Mouse (Mus musculus): ENCODE measurements around the gene Arhgef17.
A peak's percentile ranks its signal among the peaks of the same experiment; 100 is the strongest.
"Not testable (repeated sequence)": the region's sequence is repeated elsewhere in the genome, so short reads cannot be mapped to it uniquely, and the experiment has no call there.

Arhgef17 gene

DNA sequence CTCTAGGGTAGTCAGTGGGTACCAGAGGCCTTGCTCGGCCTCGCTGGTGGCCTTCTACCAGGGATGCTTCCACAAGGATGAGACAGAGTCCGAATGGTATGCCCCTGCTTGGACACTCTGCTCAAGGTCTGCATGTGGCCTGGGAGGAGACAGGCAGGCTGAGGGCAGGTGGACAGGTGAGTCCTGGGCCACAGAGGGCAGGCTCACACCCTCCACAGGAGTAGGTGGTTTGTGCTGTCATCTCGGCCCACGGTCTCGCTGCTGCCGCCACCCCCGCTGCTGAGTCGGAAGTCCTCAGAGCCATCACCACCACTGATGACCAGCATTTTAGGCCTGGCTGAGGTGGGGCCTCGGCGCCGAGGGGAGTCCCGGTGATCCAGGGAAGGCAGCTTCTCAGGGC, 58.7 kb downstream of the Arhgef17 start:
- DNase-seq (ENCODE audit: low spot score) = no peak

DNA sequence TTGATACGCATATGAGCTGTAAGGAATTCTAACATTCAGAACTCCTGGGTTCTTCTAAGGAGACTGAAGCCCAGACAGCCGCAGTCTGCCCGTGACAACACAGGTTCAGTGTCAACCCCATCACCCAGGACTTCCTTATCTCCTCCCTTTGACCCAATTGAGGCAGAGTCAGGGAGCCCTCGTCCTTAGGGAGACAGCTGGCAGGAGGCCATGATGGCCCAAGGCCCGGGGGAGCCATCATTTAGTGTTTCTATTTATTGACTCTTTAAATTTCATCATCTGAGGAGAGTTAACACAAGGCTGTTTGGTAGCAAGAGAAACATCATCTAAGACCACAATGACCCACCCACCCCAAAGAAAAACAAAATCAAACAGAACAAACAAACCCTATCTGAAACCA, 60.0 kb downstream of the Arhgef17 start:
- DNase-seq (ENCODE audit: low spot score) = no peak

DNA sequence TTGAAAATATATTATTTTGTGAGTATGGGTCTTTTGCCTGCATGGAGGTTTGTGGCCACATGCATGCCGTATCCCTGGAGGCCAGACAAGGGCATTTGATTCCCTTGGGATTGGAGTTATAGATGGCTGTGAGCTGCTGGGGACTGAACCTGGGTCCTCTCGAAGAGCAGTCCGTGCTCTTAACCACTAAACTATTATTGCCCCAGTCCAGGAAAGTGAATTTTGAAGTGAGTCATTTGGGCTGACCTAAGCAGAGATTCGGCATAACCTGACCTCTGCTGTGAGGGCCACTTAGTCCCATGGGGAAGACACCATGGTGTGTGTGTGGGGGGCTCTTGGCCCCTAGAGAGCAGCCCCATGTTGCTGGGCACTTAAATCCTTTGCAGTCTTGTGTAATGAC, 60.6 kb downstream of the Arhgef17 start:
- DNase-seq (ENCODE audit: low spot score) = no peak

DNA sequence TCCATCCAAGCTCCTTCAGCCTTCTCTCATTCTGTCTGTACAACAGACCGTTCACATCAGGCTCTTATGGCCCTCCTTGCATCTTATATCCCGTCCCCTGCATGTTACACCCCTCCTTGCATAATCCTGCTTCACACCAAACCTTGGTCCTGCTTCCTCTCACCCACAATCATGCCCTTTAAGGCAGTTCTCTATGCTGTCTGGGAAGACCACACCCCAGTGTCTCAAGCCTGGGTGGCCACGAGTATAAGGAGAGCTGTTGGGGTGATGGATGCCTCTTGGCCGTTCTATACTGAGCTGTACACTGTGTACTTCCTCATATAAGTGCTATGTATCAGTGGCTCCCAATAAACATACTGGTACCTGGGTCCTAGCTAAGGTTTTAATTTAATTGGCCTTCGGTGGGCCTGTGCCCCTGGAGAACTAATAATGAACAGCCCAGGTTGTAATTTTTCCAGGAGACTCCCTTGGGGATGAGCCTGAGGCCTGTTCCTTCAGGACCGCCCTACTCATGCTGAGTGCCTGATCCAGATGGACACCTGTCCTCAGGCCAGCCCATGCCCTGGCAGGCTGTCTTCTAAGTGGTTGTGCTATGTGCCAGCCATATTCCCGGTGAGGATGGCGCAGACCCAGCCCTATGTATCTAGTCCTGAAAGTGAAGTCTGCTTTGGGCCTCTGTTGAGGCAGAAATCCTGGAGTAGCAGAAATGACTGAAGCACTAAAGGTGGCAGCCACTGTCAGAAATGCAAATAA, 61.9 kb downstream of the Arhgef17 start:
- no peak for DNase-seq (ENCODE audit: low spot score)

DNA sequence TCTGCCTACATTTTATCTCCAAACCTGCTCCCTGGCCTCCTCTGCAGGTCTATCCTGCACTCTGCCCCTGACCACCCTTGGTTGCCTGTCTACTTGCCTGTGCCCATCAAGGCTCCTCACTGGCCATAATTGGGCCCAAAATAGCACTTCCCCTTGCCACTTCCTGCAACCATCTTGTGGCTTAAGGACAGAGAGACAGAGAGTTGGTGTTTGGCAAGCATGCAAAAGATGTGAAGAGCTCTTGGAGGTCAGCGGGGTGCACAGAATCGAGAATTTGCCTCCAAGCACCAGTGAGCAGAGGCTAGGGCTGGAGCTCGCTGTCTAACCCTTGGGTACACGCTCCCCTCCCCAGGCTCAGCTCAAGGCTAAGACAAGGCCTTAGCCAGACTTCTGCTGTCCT, 63.4 kb downstream of the Arhgef17 start:
- DNase-seq (ENCODE audit: low spot score) = peak; percentile 39

DNA sequence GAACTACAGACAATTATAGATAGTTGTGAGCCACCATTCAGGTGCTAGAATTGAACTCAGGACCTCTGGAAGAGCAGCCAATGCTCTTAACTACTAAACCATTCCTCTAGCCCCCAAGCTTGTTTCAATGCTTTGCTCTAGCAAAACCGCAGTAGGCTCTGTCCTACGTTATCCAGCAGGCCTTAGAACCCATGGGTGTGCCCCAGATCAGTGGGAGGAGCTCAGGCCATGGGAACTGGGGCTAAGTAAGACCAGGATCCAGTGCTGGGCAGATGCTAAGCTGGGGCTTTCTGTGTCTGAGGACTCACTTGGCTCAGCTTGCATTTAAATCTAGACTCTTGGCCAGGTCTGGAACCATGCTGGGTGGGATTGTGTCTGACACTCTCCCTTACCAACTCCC, 64.3 kb downstream of the Arhgef17 start:
- no peak for DNase-seq (ENCODE audit: low spot score)

DNA sequence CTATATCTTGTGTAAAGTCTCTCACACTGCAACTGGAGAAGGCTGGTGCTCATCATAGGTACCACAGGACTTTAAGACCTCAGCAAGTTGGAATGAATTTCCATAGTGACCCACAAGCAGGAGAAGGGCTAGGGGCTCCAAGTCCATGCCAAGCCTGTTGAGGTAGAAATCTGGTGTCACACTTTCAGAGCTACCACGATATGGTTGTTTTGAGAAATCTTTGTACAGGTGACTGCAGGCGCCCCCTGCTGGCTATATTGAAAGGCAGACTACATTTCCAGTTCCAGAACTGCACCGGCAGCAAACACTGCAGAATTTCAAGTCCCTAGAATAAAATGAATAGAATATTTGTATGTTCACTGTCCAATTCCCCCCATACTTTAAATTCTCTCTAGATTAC, 65.2 kb downstream of the Arhgef17 start:
- DNase-seq (ENCODE audit: low spot score) = peak; percentile 64

DNA sequence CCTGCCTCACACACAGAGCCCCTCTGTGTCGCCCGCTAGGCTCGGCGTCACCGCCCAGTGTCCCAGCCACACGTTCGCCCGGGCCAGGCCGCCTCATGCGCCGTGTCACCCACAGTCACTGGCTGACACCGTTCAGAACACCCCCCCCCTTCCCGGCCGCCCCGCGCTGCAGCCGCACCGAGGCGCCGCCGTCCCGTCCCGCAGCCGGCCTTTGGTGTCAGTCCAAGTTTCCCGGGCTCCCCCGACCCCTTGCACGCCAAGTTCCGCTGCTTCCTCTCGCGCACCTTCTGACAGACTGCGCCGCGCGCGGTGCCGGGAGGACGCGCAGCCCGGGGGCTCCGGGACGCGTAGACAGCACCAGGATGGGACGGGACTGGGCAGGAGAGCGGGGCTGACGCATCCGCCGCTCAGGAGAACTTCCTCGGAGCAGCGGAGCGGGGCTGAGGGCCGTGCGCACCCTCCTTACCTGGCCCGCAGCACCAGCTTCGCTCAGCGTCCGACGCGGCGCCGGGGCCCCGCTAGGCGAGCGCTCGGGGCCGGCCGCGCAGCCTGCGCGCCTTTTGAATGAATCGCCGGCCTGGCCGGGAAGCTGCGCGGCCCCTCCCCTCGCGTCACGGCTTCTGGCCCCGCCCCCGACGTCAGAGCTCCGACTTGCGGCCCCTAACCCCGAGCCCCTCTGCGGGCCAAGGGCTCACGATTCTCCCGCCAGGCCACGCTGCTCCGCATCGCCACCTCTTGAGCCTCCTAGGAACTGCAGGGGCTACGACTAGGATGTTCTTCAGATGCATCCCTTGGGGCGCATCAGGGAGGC, 68.9 kb downstream of the Arhgef17 start, which contains the start of gene Relt:
Gene Relt (minus strand): TSS at position 619 of the 811 bp plus-strand sequence.
- DNase-seq (ENCODE audit: low spot score) = peak; percentile 94

DNA sequence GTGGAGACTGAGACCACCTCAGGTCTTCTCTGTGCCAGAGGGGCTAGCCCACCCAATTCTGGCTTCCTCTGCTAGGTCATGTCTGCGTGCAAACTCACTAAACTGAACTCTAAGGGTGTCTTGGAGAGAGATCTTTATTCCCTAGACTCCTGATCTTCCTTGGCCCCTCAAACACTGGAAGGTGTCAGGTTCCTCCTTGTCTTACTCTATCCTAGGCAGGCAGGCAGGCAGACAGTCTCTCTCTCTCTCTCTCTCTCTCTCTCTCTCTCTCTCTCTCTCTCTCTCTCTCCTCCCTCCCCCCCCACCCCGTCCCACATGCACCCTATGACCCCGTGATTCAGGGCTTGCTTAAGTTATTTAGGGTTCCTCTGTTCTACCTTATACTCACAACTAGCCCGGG, 69.6 kb downstream of the Arhgef17 start:
- no peak for DNase-seq (ENCODE audit: low spot score)

DNA sequence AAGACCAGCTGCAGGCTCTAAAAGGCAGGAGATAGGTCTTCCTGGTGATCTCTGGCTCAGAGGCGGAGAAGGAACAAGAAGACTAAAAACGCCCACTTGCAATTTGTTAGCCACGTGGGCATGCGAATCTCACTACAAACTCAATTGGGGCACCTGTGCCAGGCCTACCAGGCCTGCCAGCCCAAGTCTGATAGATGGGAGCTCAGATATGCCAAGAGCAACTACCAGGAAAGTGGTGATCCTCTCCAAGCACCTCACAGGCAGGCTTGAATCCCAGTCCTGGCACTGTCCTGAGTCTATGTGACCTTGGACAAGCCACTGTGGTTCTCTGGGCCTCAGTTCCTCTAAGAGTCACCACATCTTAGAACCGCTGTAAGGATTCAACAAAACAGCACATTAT, 70.7 kb downstream of the Arhgef17 start:
- DNase-seq (ENCODE audit: low spot score) = no peak

DNA sequence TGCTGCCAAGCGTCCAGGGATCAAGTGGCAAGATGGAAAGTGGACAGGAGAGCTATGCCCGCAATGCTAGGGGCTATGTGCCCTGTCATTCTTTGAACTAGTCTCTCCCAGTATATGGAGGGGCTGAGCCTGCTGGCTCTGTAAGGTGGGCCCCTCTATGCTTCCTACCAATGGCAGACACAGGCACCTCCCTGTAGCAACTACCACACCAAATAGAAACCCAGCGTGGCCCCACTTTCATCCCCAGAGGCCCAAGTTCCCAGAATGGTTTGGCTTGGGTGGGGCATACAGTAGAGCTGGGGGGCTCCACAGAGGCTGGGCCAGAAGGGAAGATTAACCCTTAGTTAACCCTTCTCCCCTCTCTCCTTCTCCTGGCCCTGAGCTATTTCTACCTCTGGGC, 71.5 kb downstream of the Arhgef17 start:
- no peak for DNase-seq (ENCODE audit: low spot score)

DNA sequence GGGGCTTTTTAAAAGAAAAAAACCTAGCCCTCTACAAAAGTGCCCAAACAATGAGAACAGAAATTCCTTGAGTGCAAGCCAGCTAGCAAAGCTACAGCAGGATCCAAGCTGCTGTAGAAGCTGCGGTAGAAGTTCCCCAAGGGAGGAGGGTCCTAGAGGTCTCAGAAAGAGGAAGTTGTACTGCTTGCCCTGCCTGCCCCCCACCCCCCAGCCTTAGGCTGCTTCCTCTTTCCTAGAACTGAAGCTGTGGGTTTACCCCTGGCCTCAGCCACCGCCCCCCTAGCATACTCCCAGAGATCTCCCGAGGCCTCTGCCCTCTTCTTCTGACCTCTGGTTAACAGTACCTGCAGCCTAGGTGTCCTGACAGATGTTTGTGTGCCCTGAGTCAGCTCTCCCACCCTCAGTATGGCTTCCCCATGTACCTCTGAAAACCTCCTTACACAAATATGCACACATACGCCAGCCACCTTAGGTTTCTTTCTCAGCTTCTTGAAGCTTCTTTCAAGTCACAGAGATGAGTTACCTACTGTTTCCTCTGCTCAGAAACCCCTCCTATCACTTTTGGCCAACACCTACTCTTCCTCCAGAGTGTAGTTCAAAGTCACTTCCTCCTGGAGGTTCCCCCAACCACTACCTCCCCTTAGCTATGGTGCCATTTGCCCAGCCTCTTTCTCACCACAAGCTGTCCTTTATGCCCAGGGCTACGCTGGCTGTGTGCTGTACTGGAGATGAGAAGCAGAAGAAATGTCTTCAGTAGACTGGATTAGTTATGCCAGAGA, 75.9 kb downstream of the Arhgef17 start:
- peak; percentile 75 for DNase-seq (ENCODE audit: low spot score)

DNA sequence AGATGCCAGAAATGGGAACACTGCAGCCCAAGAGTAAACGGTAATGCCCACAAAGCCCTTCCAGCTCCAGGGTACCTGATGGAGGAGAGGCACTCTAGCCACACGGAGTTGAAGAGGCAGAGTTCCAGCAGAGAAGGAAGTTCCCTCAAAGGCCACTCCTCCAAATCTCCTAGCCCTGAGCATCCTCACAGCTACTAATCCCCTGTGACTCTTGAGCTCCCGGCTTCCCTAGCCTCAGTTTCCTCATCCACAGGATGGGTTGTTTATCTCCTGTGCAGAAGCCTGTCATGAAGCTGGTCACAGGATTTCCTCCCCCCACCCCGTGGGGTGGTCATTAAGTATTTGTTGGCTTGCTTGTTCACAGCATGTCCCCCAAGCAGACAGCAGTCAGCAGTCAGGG, 76.6 kb downstream of the Arhgef17 start:
- no peak for DNase-seq (ENCODE audit: low spot score)

DNA sequence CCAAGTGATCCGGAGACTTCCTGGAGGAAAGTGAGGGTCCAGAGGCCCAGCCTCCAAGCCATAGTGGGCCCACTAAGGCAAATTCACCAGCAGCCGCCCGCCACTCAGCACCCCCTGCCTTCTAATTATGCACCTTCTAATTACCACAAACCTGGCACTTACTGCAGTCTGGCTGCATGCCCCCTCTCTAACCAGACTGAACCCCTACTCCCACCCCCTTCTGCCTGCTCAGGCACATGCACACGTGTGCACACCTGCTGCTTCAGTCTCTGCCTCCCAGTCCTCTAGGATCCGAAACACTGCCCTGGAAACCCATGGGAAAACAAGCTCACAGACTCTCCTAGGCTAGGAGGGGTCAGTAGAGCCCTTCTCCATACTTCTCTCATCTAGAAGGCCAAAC, 77.0 kb downstream of the Arhgef17 start:
- no peak for DNase-seq (ENCODE audit: low spot score)

DNA sequence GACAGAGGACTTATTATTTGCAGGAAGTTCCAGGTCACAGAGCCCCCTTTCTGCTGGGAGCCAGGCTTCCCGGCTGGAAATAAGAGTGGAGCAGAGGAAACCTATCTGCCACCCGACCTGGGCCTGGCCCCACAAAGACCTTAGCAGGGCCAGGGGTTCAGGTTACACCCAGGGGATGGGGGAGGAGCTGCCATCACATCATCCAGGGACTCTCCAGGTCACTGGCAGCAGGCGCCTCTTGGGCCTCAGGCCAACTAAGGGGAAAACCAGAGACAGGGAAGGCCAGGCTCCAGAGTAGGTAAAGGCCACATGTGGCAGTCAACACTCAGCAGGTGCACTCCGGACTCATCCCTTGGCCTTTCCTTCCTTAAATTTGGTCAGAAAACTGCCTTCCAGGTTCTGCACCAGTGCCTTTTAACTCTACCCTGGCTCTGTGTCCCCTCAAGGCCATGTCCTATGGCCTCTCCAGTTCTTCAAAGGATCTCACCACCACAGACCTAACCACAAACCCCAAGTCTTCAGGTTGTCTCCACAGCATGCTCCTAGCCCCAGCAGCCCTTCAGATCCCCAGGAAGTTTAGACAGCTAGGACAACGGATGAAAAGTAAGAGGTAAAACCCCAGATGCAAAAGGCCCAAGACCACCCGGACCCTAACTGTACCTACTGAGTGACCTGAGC, 77.6 kb downstream of the Arhgef17 start:
- DNase-seq (ENCODE audit: low spot score) = no peak

DNA sequence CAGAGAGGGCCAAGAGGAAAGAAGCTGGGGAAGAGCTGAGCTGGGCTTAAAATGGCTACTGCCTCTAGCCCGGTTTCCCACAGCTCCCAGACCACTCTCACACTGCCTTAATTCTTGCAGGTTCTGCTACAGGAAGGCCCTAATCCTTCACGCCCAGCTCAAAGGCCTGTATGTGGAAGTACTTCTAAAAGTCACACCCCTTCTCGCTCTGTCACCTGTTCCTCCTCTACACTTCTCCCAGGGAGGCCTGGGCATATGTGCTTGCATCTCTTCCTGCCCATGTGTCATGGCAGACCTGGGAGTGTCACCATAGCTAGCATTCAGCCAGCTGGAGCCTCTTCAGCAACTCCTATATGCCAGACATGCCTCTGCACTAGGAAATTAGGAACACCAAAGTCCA, 78.5 kb downstream of the Arhgef17 start:
- no peak for DNase-seq (ENCODE audit: low spot score)

DNA sequence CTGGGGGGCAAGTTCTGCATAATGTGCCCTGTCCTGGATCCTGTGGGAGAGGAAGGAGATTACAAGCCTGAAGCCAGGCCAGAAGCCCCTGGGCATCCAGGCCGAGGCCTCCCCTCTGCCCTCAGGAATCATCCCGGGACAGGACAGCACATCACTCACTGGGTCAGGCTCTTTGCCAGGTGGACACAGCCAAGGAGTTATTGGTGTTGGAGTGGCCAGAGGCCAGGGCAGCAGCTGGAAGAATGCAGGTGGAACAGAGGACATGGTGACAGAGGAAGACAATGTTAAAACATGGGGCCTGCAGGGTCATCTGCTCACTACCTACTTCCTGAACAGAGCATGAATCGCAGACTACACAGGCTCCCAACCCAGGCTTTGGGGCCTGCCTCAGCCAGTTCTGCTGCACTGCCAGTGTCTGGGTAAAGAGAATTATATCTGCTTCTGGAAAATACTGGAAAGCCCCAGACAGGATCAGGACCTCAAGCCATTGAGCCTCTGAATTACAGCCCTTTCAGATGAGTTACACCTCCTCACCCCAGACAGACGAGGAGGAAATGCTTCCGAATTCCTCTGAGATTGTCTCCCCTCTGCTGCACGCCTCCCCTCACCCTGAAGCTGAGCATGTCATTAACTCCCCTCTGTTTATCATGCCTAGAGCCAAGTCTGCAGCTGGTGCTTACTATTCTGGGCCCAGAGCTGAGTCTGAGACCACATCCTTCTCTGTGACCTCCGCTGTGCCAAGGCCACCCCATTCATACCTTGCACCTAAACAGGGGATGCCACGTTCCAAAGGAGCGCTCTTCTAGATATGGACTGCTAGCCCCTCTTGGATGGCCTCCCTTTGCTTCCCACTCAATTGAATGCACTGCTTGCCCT, 80.2 kb downstream of the Arhgef17 start:
- DNase-seq (ENCODE audit: low spot score) = no peak

DNA sequence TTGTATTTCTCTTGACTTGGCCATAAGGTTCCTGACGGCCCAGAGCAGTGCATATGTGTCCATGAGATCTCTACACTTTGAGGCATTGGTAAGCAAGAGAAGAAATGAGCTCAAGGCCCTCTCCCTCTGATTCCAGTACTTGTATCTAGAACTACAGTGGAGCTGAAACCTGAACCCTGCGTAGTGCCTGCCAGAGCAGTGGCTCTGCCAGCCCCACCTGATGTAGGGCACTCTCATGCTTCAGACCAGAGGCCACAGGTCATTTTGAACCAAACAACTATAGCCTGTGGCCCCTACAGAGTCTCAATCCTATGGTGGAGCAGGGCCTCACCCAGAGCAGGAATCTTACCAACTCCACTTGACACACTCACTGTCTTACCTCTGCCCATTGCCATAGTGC, 82.4 kb downstream of the Arhgef17 start:
- DNase-seq (ENCODE audit: low spot score) = no peak

DNA sequence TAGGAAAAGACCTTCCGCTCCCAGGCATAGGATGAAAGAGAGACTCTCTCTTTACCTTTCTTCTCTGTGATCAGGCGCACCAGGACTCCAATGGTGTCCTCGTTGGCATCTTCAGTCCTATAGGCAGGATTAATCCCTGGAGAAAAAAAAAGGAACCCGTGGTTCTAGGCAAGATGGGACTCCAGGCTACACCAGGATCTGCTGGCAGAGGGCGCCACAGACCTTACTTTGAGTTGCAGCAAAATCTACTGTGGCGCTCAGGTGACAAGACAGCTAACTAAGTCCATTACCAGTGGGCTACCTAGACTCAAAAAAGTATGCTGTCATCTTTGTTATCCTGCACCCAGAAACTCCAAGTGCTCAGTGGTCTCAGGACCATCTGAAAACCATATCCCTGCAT, 83.2 kb downstream of the Arhgef17 start:
- DNase-seq (ENCODE audit: low spot score) = peak; percentile 72

DNA sequence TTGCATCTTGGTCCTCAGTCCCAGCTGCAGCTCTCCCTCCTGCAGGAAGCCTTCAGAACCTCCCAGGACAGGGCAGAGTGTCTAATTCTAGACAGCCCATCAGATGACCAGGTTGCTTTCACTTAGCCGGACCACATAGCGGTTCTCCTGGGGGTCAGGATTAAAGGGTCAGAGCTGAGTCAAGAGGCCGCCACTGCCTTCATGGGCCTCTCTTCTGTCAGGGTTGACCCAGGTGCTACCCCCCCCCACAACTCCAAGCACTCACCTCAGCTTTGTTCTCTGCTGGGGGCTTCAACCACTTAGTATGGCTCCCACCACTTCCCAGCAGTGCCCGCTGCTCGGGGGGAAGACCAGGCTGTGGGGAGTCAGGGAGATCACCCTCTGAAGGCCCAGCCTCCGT, 84.8 kb downstream of the Arhgef17 start:
- DNase-seq (ENCODE audit: low spot score) = no peak

DNA sequence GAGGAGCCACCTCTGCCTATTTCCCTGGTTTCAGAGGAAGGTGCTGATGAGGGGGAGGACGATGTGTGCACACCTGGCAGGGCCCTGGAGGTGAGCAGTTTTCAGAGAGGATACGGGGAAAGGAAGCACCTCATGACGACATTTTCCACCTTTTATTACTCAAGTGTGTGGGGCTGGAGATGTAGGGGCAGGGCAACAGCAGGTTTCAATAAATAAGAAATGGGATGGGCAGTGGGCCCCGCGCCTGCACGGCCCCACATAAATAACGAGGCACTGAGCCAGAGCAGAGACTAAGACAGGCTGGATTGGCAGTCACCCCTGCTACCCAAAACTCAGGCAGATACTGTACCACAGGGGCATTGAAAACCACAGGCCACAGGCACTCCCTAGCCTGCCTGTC, 85.9 kb downstream of the Arhgef17 start:
- not testable (repeated sequence) for DNase-seq (ENCODE audit: low spot score)
